Mouse (Mus musculus) WW6 (cell line): ENCODE results near the gene Mn1.

Source experiments
- DNase-seq: peaks from one replicate; pipeline ENCODE4 v3.0.0-alpha.2; 2013; ENCODE audit warnings: low read depth, low spot score

Mn1 gene

DNA sequence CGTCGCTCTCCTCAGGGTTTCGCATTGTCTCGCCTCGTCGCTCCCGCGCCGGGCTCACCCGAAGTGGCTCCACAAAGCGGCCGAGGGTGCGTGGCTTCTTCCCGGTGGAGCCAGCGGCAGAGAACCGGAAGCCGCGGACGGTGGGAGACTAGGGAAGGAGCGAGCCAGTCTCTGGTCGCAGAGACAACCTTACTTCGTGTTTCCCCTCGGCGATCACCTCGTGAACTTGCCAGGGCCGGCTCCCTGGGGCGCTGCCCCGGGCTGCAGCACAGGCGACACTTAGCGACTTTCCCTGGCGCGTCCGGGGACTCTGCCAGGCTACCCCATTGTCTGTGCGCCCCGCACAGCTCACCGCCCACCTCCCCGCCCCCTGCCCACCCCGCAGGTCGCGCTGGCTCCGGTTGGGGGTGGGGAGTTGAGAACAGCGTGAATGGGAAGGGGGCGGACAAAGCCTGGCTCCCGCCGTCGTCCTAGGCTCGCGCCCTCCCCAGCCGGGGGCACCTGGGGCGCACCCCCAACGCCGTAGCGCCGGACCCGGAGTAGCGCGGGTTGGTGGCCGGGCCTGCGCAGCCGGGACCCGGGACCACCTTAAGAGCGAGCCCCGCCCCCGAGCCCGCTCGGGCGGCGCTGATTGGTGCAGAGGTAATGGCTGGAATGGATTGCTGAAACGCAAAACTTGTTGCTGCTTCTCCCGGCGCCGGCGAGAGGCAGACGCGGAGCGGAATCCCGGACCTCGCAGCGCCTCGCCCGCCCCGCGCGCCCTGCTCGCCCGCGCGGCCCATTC lies at the start of gene Mn1:
Mn1 (plus strand) TSS at position 772 of the 784 bp plus-strand sequence.
- peak; percentile 71 for DNase-seq

DNA sequence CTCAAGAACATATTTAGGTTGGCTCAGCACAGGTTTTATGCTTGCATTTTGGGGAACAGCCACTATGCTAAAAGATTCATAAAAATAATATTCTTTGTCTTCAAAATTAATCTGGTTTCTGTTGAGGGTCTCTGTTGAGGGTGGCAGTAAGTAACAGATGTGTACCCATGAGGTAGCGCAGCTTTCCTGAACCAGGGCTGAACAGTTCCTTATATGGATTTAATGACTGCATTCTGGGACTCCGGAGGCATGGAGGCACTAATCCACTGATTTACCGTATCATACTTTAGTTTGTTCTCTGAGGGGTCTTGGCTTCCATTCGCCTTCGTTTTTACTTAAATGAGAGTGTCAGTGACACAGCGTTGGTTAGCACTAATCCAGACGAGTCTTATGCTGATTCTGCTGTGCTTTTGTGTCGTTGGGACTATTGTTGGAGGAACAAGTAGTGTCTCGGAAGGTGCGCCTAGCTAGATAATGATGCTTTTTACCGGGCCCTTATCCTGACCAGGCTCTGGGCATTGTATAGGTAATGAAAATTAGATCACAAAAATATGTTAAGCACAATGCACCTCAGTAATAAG lies 49.1 kb upstream of the Mn1 start:
- DNase-seq = no peak

DNA sequence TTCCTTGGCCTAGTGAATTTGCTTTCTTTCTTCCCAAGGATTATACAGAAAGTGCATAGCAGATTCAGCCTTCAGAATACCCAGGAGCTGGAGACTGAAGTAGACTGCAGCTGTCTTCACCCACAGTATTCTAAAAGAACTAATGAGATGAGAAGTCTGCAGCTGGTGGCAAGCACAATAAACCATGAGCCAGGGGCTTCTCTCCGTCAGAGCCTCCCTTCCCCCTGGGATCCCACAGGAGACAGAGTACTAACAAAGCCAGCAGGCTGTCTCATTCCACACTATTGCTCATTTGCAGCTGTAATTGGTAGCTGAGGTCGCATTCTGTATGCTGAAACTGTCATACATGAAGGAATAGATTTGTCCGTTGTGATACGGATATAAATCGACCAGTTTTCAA lies 48.6 kb upstream of the Mn1 start:
- no peak for DNase-seq

DNA sequence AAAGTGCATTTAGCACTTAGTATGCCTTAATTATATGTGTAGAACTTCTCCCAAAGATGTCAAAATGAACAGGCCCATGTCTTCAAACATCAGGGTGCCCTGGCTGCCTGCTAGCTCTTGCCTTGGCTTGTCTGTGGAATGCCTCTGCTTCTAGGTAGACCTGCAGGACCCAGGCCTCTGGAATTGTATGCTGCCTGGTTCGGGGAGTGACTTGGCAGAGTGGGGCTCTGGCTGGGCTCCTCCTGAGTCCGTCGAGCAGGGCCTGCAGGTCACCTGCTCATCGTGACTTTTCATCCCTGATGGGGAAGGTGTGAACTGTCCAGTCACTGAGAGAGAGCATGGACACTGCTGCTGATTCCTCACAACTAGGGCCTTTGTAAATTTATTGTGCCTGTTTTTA lies 41.5 kb upstream of the Mn1 start:
- no peak for DNase-seq

DNA sequence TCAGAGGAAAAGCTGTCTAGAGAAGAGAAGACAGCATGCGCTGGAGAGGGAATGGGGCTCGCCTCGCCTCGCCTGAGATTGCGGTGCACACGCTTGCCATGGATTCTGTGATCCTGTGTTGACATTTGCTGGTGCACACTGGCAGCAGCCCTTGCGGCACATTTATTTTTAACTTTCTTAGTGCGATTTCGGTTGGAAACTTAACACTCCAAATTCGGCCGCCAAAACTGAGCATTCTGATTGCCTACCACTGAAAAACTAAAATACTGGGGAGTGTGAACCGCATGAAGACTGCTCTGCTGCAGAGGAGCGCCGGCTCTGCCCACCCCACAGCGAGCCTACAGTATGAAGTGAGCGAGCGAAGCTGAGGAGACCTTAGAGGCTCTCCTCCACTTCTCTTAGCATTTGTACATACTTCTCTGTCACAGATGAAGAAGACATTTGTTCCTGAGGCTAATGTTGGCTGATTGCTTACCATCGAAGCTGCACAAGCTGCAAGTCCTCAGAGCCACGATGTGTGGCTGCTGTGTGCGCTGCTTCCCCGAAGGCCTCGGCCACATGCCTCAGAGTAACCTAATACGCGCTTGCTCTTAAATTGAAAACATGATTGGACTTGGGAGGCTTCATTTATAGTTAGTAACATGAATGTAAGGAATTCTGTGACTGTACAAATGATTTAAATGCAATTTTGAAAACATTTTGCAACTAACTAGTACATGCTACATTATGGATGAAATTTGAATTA lies 40.7 kb upstream of the Mn1 start:
- DNase-seq = no peak

DNA sequence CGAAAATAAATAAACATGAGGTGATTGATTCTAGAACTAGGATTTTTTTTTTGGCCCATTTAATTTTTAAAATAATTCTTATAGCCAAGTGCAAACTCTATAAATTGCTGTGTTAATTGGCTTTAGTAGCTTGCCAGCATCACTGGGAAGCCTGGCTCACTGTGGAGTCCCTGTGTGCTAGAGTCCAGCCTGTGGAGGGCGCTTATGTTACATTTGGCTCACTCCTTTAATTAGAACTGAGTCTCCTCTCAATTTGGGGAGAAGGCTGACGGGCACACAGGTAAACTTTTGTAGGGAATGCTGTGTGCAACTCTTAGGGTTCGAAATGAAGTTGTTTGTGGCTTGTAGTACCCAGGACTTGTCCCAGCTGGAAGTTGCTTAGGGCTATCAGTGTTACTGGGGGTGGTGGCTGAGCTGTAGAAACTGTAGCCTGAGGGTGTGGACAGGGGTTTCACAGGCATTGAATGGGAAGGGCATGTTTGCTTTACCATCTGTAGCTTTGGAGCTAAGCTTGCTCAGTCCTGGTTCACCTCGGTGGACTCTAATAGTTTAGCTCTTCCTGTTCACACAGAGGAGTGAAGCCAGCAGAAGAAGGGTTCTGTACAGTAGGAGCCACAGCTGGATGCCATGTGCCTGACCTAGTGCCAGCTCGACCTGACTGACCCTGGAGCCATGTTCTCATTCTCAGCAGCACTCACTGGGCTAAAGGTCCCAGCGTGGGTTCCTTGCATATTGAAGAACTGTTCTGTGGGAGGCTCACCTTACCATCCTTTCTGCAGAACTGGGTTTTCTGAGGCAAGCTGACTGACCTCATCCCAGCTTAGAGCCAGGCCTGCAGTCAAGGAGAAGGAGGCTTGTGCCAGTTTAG lies 38.8 kb upstream of the Mn1 start:
- DNase-seq = no peak

DNA sequence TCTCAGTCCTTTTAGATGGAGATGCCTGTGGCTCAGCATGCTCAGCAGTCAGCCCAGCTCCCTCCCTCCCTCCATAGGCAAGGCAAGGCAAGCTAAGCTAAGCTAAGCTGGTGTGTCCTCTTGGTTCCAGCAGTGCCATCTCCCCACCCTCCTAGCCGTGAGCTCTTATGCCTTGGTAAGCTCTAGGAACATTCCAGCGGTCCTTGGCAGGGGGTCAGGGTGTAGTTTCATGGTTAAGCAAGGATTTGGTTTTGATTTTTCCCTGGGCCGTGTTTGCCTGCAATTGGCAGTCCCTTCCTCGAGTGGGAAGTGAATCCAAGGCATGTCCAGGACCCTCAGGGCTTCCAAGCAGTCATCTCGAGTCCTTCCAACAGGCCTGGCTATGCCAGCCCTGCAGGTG lies 33.8 kb upstream of the Mn1 start:
- DNase-seq = no peak

DNA sequence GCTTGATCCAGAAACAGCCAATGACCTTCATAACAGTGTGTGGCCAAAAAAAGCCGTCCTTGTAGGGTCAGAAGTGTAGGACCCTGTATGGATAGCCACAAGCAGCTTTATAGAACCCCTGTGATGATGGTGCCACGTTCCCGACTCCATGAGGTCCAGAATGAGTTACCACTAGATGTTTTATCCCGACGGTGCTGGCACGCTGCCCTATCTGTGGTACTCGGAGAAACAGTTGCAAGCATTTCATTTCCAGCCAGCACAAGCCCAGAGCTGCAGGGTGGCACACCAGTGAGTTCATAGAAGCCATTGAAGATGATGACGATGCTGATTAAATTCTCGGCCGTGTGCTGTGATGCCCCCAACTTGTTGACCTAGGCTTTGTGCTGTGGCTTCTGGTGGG lies 26.3 kb upstream of the Mn1 start:
- DNase-seq = no peak

DNA sequence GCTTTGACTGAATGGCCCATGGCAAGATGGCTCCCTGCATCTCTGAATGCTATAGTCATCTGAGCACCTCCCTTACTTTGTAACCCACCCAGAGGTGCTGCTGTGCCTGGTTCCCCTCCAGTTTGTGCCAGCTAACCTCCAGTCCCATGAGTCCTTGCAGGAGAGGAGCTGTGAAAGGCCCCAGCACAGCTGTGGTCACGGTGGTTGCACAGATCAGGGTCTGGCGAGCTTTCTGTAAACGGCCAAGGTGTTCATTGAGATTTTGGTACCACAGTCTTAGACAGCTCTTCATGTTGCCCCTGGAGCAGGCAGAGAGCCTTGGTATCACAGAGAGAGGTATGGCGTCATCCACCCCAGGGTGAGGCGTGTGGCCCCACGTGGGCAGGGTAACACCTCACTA lies 25.7 kb upstream of the Mn1 start:
- DNase-seq = no peak

DNA sequence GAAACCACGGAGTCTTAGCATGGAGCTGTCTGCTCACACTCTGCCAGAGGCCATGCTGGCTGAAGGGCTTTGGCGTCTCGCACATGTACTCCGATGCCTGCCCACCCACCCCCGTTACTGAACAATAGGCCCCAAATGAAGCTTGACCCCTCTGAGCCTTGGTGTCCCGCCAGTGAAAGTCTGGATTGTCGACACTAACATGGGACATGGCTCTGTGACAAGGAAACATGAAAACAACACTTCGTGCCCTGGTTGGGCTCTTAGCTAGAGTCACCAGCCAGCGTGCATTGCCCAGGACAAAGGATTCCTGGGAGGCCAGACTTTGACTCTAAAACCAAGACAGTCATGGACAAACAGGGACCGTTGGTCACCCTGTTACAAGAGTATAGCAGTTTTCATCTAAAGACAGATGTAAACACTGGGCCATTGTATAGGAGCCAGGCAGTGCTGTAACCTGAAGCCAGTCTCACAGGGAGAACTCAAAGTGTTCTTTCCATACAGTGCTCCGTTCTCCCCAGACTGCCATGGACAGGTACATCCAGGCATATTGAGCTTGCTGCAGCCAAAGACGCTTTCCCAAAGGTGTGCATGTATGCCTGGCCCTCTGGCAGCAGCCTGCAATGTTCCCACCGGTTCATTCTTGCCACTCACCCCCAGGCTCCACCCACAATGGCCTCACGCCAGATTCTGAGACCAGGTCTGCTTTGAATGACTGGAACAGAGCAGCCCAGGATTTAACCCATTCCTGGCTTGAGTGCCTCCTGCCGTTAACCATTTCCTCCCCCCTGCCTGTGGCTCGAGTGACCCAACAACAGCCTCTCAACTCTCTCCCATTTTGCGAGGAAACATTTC lies 23.6 kb upstream of the Mn1 start:
- no peak for DNase-seq

DNA sequence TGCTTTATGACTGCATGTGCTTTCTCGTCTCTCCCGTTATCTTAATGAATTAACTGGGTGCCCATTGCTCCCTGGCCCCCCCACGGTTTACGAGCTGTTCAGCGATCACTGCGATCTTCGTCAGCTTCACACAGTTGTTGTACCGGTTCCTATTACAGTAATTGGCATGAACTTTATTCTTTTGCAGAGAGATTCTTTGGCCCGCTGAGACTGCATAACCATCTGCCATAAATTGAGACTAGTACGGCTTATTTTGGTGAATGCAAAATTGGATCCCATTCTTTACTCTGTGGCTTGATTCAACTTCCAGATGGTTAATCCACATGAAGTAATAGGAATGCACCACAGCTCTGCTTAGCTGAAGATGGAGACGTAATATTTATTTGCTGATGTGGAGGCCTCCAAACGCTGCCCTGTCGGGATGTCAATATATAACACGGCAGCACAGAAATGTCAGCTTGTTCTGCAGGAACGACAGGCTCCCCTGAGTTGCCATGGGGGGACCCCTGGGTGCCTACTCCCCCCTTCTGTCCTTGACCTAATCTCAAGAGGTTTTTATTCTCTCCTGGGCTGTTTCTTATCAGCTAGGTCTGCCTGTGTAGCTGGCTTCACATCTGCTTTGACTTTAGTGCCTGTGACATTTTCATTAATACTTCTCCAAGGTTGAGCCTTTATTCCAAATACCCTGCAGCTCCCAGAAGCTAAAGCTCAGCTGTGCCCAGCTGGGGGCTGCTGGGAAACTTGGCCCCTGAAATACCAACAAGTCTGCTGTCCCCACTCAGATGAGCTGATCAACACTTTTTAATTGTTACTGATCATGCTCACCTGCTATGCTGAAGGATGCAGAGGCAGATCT lies 22.7 kb upstream of the Mn1 start:
- no peak for DNase-seq

DNA sequence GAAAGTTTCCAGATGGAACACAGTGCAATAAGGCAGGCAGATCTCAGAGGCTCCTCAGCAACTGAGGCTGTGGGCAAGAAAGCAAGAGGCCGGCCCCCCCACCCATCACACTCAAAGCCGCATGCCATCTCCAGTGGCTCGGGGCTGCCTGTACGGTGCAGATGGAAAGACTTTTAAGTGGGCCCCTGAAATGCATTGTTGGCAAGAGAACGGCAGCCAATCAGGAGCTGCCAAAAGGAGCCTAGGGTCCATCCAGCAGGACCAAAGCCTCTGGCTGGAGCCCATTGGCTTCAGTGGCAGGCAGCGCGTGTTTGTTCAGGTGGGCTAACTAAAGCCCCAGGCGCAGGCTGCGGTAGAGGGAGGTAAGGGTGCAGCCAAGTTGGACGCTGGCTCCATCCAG lies 21.4 kb upstream of the Mn1 start:
- no peak for DNase-seq

DNA sequence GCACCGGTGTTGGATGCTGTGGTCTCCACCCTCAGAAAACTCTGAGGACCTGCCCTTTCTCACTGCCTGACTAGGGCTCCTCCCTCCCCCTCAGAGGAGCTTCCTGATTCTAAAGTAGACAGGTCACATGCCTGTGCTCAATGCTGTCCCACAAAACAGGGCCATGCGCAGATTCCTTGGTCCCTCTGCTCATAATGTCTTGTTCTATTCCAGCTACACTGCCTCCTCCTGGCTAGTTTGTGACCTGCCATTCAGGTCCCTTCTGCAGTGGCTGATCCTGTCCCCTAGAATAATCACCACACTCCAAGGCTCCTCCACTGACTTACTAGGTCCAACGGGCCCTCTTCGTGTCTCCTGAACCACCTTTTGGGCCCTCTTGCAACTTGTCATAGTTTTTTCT lies 21.0 kb upstream of the Mn1 start:
- no peak for DNase-seq

DNA sequence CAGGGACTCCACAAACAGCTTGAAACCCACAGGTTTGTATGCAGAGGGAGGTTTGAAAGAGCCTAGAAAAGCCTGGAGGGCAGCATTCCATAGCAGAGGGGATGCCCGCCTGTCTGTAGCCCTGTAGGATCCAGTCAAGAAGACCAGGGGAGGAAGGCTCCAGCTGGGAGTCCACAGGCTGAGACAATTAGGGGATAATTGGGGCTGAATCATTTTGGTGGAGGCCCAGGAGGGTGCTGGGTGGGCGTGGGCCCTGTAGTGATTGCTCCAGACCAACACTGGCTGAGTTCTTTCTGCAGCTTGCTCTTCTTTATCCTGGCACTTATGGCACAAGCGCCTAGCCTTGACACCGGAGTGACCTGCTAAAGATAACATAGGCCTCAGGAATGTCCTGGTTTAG lies 18.7 kb upstream of the Mn1 start:
- DNase-seq = no peak

DNA sequence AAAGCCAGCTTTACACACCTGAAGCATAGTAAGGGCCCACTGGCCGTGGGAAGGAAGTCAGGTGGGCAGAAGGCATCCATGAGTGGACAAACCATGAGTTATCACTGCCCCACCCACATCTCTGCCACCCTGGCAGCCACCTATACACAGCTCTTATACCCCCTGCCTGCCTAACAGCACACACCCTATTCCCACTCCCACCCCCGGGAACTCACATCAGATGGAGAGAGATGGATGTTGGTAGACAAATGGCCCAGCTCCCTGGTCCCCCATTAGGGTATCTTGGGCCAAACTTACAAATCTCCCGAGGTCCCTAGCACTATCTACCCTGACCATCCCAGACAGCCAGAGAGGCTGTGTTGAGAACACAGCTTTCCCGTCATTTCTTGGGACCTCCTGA lies 17.9 kb upstream of the Mn1 start:
- no peak for DNase-seq

DNA sequence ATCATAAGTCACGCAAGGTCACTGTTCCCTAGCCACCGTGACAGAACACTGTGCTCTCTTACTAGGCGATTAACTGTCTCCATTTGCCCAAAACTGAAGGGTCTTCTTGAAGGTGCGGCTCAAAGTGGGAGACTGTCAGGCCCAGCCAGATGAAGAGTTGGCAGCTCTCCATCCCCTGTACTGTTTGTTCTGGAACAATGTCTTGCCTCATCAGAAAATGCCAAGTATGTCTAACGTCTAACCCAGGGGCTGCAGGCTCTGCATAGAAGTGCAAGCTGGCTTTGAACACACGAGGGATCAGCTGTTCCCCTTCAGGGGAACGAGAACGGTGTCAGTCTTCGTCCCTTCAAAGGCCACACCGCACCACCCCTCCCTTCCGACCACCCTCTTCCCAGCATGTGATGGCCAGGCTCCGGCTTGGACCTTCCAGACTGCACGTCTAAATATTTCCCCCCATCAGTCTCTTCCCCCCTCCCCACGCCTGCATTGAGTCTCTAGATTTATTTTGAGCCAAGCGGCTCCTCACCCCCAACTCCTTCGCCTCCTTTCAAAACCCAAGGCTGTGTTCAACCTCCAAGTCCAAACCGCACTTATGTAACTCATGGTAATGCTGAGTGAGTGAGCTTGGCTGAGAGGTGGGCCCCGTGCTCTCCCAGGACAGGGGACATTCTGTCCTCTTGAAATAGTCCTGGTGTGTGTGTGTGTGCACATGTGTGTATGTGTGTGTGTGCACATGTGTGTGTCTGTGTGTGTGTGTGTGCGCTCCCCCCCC lies 15.1 kb upstream of the Mn1 start:
- no peak for DNase-seq

DNA sequence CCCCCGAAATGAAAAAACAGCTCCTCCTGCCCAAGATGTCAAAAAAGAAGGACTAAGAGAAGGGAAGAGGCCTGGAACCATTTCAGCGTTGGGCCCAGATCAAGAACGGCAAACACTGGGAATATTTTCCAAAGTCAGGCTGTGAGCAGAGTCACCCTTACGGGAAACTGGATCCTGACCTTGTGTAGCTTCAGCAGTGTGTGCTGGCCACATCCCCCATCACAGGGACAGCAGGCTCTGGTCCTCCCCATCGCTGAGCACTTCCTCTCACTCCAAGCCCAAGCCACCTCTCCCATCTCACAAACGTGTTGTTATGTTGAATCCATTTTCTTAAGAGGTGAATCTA lies 14.5 kb upstream of the Mn1 start:
- no peak for DNase-seq

DNA sequence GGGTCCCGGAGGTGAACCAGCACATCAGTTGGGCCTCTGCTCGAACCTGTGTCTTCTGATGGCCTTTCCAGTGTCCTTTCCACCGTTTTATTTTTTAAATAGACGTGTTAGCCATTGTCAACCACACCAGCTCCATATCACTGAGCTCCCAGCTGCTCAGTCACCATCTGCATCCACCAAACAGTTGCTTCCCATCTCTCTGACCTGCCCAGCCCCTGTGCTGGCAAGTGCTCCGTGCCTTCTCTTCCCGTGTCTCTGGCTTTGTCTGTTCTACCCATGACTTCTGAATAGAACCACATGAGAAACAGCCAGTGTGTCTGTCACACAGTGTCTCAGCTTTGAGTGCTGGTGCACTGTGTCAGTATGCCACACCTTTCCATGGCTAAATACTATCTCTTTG lies 12.4 kb upstream of the Mn1 start:
- DNase-seq = no peak

DNA sequence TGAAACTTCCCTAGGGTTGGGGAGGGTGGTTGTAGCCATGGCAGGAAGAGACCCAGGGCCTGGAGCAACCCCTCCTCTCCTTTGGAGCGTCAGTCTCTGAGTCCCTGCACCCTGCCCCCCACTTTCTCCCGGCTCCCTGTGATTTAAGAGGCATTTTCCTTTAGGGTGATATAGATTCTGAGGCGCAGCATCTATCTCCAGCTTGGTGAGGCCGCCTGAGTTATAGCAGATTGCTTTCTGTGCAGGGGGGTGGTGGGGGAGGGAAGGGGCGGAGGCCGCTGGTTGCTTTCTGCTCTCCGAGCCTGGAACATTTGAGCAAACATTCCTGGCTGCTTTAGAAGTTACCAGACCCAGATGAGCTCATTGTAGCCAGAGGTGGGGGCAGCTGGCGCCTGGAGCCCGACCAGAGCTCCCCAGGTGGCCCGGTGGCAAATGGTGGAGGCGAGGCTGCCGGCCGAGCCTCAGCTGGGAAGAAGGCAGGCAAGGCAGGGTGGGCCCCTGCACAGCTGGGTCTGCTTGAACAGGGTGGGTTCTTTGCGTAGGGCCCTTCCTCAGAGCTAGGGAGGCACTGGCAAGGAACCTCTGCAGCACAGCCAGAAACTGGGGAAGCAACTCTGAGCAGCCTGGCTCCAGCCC lies 8.6 kb upstream of the Mn1 start:
- no peak for DNase-seq
